Mouse (Mus musculus): ENCODE results near the gene Camk2g. TPM values are rescaled to one million over a fixed set of nuclear protein-coding genes. Genes with fewer than 3 reads are reported as not detected.

Gene Camk2g
- total and polyA plus RNA-seq, 3 experiments, result 14.1 to 27.1 TPM; not detected in 1

- TF ChIP-seq ZC3H11A (IDR thresholded peaks at IDR 0.05; ENCODE audit: low read depth, low read length) (no peak), MAZ (IDR thresholded peaks at IDR 0.05; ENCODE audit: low read depth, low read length) (no peak; the same call in none of the 2 replicates), ZKSCAN1 (IDR thresholded peaks at IDR 0.05; ENCODE audit: low read depth, low read length) (no peak), SIN3A (IDR thresholded peaks at IDR 0.05; ENCODE audit: low read length) (no peak; the same call in 1 of the 2 replicates), POLR2AphosphoS2 (IDR thresholded peaks at IDR 0.05; ENCODE audit: low read length) (peak; percentile 51; the same call in 1 of the 2 replicates), E2F4 (IDR thresholded peaks at IDR 0.05; ENCODE audit: borderline replicate concordance, low read depth, low read length) (no peak), UBTF (IDR thresholded peaks at IDR 0.05; ENCODE audit: borderline replicate concordance, insufficient read depth, low read depth, low read length) (no peak; the same call in 1 of the 2 replicates), RAD21 (IDR thresholded peaks at IDR 0.05; ENCODE audit: low read depth, low read length) (no peak), USF1 (IDR thresholded peaks at IDR 0.05; ENCODE audit: low read depth, low read length) (no peak), CHD1 (IDR thresholded peaks at IDR 0.05; ENCODE audit: low read depth, low read length) (peak; percentile 98), BHLHE40 (IDR thresholded peaks at IDR 0.05; ENCODE audit: borderline replicate concordance, low read depth, low read length) (no peak), USF2 (IDR thresholded peaks at IDR 0.05; ENCODE audit: borderline replicate concordance in 1 of 2, insufficient read depth in 1 of 2, low read depth in 1 of 2, low read length in 2 of 2) (no peak), GABPA (IDR thresholded peaks at IDR 0.05; ENCODE audit: low read depth, low read length) (no peak), RCOR1 (IDR thresholded peaks at IDR 0.05; ENCODE audit: low read depth, low read length) (no peak), SMC3 (IDR thresholded peaks at IDR 0.05; ENCODE audit: low read depth, low read length) (no peak), GATA1 (IDR thresholded peaks at IDR 0.05; ENCODE audit: low read depth, low read length) (no peak)
These were observed 59.7 kb downstream of the Camk2g start, which contains the start of gene Ndst2 (continued) for GRCm38 (mm10) chr14:20733952-20734774.

GRCm38 (mm10) chr14:20733041-20733951 is 60.6 kb downstream of the Camk2g start:
- peak overlapping the region; percentile 78 to 90 for H3K4me3 ChIP-seq (ENCODE audit: control insufficient read depth in 1 of 2, insufficient read depth in 1 of 2, low read depth in 2 of 2, low read length in 2 of 2)
- peaks cover 33% of the 10 kb centered on the region for H3K79me2 ChIP-seq (ENCODE audit: control insufficient read depth, insufficient read depth, low read length, poor library complexity)
- H3K4me1 ChIP-seq (ENCODE audit: control insufficient read depth in 1 of 2, insufficient read depth in 2 of 2, low read length in 2 of 2), result peaks cover 37 to 49% of the 10 kb centered on the region in 2 experiments
- H3K9ac ChIP-seq (ENCODE audit: control insufficient read depth, low read depth, low read length, poor library complexity, severe bottlenecking), result peak overlapping the region; percentile 96
- H3K27ac ChIP-seq (ENCODE audit: control insufficient read depth, low read depth, low read length), result peak overlapping the region; percentile 99
- H3K27me3 ChIP-seq (ENCODE audit: control insufficient read depth in 1 of 2, insufficient read depth in 2 of 2, low read length in 2 of 2), result no peaks in the 10 kb centered on the region
- H3K36me3 ChIP-seq (ENCODE audit: control insufficient read depth in 1 of 2, insufficient read depth in 2 of 2, low read length in 2 of 2), result peaks cover 29 to 51% of the 10 kb centered on the region in 2 experiments
- peak; percentile 89 for DNase-seq (ENCODE audit: low read depth, low spot score)
- H3K9me3 ChIP-seq (replicated peaks; ENCODE audit: insufficient read depth, low read length), result no peaks in the 10 kb centered on the region
- TF ChIP-seq NELFE (IDR thresholded peaks at IDR 0.05; ENCODE audit: low read depth, low read length) (peak; percentile 48), BHLHE40 (IDR thresholded peaks at IDR 0.05; ENCODE audit: borderline replicate concordance, low read depth, low read length) (peak; percentile 41; the same call in 1 of the 2 replicates), MXI1 (IDR thresholded peaks at IDR 0.05; ENCODE audit: low read depth, low read length) (peak; percentile 36; the same call in 1 of the 2 replicates), MEF2A (IDR thresholded peaks at IDR 0.05; ENCODE audit: extremely low read depth, insufficient replicate concordance, low read depth, low read length, poor library complexity, severe bottlenecking) (no peak), MAZ (IDR thresholded peaks at IDR 0.05; ENCODE audit: low read depth, low read length) (peak; percentile 6; the same call in 1 of the 2 replicates), TBP (IDR thresholded peaks at IDR 0.05; ENCODE audit: low read depth, low read length) (peak; percentile 85), MAX (IDR thresholded peaks at IDR 0.05; ENCODE audit: low read length) (peak; percentile 20; the same call in 1 of the 2 replicates), NRF1 (IDR thresholded peaks at IDR 0.05; ENCODE audit: insufficient read depth, low read depth, low read length, poor library complexity, severe bottlenecking) (no peak), GATA1 (IDR thresholded peaks at IDR 0.05; ENCODE audit: low read depth, low read length) (peak; percentile 98), ELF1 (IDR thresholded peaks at IDR 0.05; ENCODE audit: low read depth, low read length) (0 out of 2 replicates have a peak, but pooled peaks have one; percentile 40), POLR2AphosphoS5 (IDR thresholded peaks at IDR 0.05; ENCODE audit: borderline replicate concordance, low read depth, low read length) (0 out of 2 replicates have a peak, but pooled peaks have one; percentile 19), EP300 (IDR thresholded peaks at IDR 0.05; ENCODE audit: low read depth in 1 of 2, low read length in 2 of 2) (peak; percentile 96 to 99), SIN3A (IDR thresholded peaks at IDR 0.05; ENCODE audit: low read length) (peak; percentile 98), TCF12 (IDR thresholded peaks at IDR 0.05; ENCODE audit: low read depth, low read length) (peak; percentile 98), ETS1 (IDR thresholded peaks at IDR 0.05; ENCODE audit: low read depth, low read length) (peak; percentile 94), TAL1 (IDR thresholded peaks at IDR 0.05; ENCODE audit: low read length) (peak; percentile 97), POLR2AphosphoS2 (IDR thresholded peaks at IDR 0.05; ENCODE audit: low read length) (peak; percentile 93), USF1 (IDR thresholded peaks at IDR 0.05; ENCODE audit: low read depth, low read length) (0 out of 2 replicates have a peak, but pooled peaks have one; percentile 25)
